Mouse (Mus musculus) embryonic fibroblast, embryonic 13.5 days (primary cell): ENCODE results near the gene Gsg1l. TPM values are rescaled to one million over a fixed set of nuclear protein-coding genes. Genes with fewer than 3 reads are reported as not detected.

ENCODE experiments used
- H3K27ac ChIP-seq: 2 replicates; pipeline ENCODE4 v1.5.1; 2012; ENCODE audit warnings: low read length, control low read depth, inconsistent platforms; ENCODE audit not compliant: insufficient read depth
- H3K4me1 ChIP-seq: 2 replicates; pipeline ENCODE4 v1.6.1; 2011; ENCODE audit warnings: low read length; ENCODE audit not compliant: control insufficient read depth, insufficient read depth
- H3K4me3 ChIP-seq: 2 replicates; pipeline ENCODE4 v1.5.1; 2011; ENCODE audit warnings: mild to moderate bottlenecking, control low read depth, low read length; ENCODE audit not compliant: insufficient read depth
- CTCF ChIP-seq: IDR thresholded peaks from 2 replicates; pipeline ENCODE4 v1.5.1; 2011; ENCODE audit warnings: mild to moderate bottlenecking, control low read depth, low read length, moderate library complexity, borderline replicate concordance; ENCODE audit not compliant: insufficient read depth
- POLR2A ChIP-seq: IDR thresholded peaks from 2 replicates; pipeline ENCODE4 v1.6.1; 2011; ENCODE audit warnings: low read depth, mild to moderate bottlenecking, control low read depth, low read length, moderate library complexity
- polyA plus RNA-seq: library from polyadenylated mRNA; stranded (reverse); fragments of >200 nt; gene quantifications from 2 replicates; pipeline ENCODE4 v1.2.4, GENCODE M21; 2011; ENCODE audit warnings: low read depth; ENCODE audit not compliant: missing spikeins, insufficient read length

Gsg1l gene
- polyA plus RNA-seq, 1 experiment = not detected

- no peak for TF ChIP-seq CTCF
- TF ChIP-seq POLR2A = no peak
- H3K4me3 ChIP-seq = no peak overlapping the region
Measured at GRCm38 (mm10) chr7:126057332-126057914, 24.8 kb downstream of the Gsg1l start.

GRCm38 (mm10) chr7:126054574-126054973 is 27.6 kb downstream of the Gsg1l start:
- Histone ChIP-seq H3K4me1 (no peaks in the 10 kb centered on the region), H3K27ac (no peak overlapping the region), H3K4me3 (no peak overlapping the region)
- TF ChIP-seq CTCF = no peak
- no peak for TF ChIP-seq POLR2A

More at GRCm38 (mm10) chr7:126057332-126057914, 24.8 kb downstream of the Gsg1l start:
- H3K4me1 ChIP-seq = no peaks in the 10 kb centered on the region
- no peak overlapping the region for H3K27ac ChIP-seq

GRCm38 (mm10) chr7:126053618-126054017 is 28.6 kb downstream of the Gsg1l start:
- Histone ChIP-seq H3K27ac (no peak overlapping the region), H3K4me3 (no peak overlapping the region), H3K4me1 (no peaks in the 10 kb centered on the region)
- TF ChIP-seq CTCF (no peak), POLR2A (no peak)

GRCm38 (mm10) chr7:126051910-126052309 is 30.3 kb downstream of the Gsg1l start:
- Histone ChIP-seq H3K27ac (no peak overlapping the region), H3K4me3 (no peak overlapping the region), H3K4me1 (no peaks in the 10 kb centered on the region)
- TF ChIP-seq CTCF (no peak), POLR2A (no peak)

- no peaks in the 10 kb centered on the region for H3K4me1 ChIP-seq
- TF ChIP-seq POLR2A (no peak), CTCF (no peak)
- no peak overlapping the region for H3K4me3 ChIP-seq
- H3K27ac ChIP-seq = no peak overlapping the region
Measured at GRCm38 (mm10) chr7:126045077-126045476, 37.1 kb downstream of the Gsg1l start.

- Histone ChIP-seq H3K4me3 (no peak overlapping the region), H3K27ac (no peak overlapping the region), H3K4me1 (no peaks in the 10 kb centered on the region)
- TF ChIP-seq CTCF (no peak), POLR2A (no peak)
Measured at GRCm38 (mm10) chr7:126042306-126042705, 39.9 kb downstream of the Gsg1l start.

- H3K4me3 ChIP-seq = no peak overlapping the region
- TF ChIP-seq CTCF = no peak
- no peak for TF ChIP-seq POLR2A
- no peak overlapping the region for H3K27ac ChIP-seq
- H3K4me1 ChIP-seq = no peaks in the 10 kb centered on the region
Measured at GRCm38 (mm10) chr7:126040794-126041526, 41.3 kb downstream of the Gsg1l start.

- no peak for TF ChIP-seq POLR2A
- no peak for TF ChIP-seq CTCF
- Histone ChIP-seq H3K27ac (no peak overlapping the region), H3K4me1 (no peaks in the 10 kb centered on the region), H3K4me3 (no peak overlapping the region)
Measured at GRCm38 (mm10) chr7:126039847-126040246, 42.4 kb downstream of the Gsg1l start.

GRCm38 (mm10) chr7:126039247-126039835 is 42.9 kb downstream of the Gsg1l start:
- TF ChIP-seq CTCF = no peak
- TF ChIP-seq POLR2A = no peak
- H3K4me1 ChIP-seq = no peaks in the 10 kb centered on the region
- no peak overlapping the region for H3K27ac ChIP-seq
- no peak overlapping the region for H3K4me3 ChIP-seq
